Mouse (Mus musculus) B cell, adult 2 months (primary cell): ENCODE data around the gene Srp9.
"Not testable (repeated sequence)": the region's sequence is repeated elsewhere in the genome, so short reads cannot be mapped to it uniquely, and the experiment has no call there.

ENCODE experiments used
- DNase-seq, 2 experiments: peaks; one replicate each; pipeline ENCODE4 v3.0.0; 2022

Srp9 gene

GRCm38 (mm10) chr1:182148864-182149514 lies 24.5 kb downstream of the Srp9 start:
- DNase-seq: no peak

GRCm38 (mm10) chr1:182149966-182150365 lies 25.4 kb downstream of the Srp9 start:
- DNase-seq: peak; percentile 41 to 50

DNA sequence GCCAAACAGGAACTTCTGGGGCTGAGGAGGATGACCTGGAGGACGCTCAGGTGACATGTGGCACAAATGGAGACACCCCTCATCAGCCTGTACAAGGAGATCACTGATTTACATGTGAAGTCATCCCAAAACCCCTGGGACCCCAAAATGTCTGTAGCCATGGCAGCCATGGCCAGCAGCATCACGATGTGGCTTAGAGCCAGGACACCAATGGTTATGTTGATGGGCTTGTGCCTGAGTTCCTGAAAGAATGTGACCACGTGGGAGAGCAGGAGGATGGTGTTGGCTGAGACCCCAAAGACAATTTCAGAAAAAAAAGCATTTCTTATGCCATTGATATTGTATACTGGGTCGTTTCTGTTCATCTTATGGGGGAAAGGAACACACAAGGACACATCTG lies 33.2 kb downstream of the Srp9 start:
- no peak for DNase-seq

- no peak for DNase-seq
These were observed 35.0 kb downstream of the Srp9 start for GRCm38 (mm10) chr1:182159575-182159974.

GRCm38 (mm10) chr1:182162951-182163350 lies 38.4 kb downstream of the Srp9 start:
- DNase-seq: no peak

- no peak for DNase-seq
These were observed 39.8 kb downstream of the Srp9 start, which contains the start of gene Vmn1r1 for GRCm38 (mm10) chr1:182164386-182164785. Gene Vmn1r1, minus strand, starts transcription at chr1:182164486.

DNA sequence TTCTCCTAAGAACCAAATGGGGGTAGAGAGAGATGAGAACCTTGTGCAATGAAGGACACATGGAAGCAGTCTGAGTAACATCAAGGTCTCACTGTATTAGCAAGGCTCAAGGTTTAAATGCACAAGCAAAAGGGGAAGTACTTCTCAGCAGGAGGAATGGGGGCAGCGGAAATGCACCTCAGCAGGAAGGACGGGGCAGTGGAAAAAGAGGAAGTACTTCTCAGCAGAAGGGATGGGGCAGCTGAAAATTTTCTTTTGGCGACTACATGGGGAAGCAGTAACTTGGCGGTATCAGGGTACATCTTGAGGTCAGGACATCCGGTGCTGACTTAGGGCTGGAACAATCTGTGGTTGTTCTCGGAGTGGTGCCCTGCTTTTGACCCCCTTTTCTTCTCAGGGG lies 45.7 kb downstream of the Srp9 start:
- peak; percentile 5 to 21 for DNase-seq

DNA sequence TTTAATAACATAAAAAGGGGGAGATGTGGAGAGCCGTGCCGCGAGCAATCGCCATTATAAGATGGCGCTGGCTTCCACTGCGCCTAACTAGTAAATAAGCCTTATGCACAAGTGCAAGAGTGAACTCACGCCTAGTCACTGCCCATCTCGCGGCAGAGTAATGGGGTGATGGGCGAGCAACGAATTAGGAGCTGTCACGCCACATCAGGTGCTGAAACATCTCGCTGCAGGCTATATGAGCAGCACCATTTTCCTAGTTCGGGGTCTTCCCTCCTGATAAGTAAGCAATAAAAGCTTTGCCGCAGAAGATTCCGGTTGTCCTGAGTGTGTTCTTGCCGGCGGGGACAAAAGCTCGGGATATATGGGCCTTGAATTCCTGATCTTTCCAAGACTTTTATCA lies 52.4 kb downstream of the Srp9 start:
- not testable (repeated sequence) for DNase-seq

DNA sequence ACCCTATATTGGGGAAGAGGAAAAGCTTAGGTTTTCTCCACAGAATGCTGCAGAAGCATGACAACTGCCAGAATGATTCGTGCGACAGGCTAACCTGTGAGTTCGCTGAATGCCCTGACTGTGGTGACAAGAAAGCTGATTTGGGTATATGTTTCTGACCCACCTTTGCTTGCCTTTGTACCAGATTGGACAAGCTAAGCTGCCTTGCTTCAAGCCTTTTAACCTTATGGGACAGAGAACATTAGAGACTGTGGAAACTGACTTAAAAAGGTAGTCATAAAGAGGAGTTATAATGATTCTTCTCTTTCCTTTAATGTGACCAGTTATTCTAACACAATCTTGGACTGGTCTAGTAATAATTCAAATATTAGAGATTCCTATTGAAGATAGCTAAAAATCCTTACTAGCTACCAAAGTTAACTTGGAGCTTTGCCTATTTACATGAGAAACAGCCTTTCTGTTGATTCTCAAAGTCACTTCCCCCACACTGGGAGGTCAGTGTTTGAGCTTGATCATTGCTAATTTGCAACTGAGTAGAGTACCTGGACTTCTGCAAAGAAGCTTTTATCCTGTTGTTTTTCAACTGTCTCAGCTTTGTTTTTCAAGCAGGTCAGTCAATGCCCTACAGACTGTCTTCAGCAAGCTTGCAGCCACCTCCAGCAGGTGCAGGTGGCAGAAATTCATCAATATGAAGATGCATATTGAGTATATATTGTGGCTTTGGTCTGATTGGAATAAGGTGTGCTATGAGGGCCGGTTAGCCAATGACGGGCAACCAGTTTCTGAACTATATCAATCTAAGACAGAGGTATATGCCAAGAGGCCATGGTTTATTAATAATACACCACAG lies 57.1 kb downstream of the Srp9 start:
- no peak for DNase-seq
